Mouse (Mus musculus): ENCODE results near the gene Pacs2.

The Pacs2 gene

GRCm38 (mm10) chr12:113042543-113042942, 28.2 kb downstream of the Pacs2 start:
- DNase-seq (ENCODE audit: extremely low spot score), result no peak

DNA sequence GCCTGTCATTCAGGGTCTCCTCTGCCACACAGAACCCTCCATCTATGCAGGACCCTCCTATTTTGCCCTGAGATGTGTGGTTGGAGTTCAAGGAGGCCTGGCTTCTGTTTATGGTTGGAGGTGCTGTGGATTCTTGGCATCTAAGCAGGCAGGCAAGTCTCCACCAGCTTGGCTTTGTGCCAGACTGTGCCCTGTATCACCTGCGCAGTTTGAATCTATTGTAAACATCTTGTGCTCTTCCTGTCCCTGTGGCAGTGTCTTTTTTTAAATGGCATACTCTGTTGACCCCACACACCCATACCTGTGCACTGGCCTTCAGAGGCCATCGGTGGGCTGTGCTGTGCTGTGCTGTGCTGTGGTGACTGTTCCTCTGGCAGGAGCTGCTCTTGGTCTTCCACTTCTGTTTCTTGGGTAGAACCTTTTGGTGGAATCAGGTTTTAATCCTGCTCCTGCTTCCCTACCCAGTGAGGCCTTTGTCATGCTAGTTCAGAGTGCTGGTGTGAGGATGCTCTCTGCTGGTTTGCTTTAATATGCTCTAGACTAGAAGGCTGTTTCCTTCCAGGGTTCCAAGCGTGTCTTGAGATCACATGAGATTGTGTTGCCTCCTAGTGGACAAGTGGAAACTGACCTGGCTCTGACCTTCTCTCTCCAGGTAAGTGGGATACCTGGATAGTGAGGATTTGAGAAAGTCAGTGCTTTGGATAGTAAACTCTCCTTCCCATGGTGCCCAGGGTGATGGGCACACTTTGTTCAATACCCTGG, 30.8 kb downstream of the Pacs2 start:
- no peak for DNase-seq (ENCODE audit: extremely low spot score)

GRCm38 (mm10) chr12:113046861-113047260, 32.6 kb downstream of the Pacs2 start:
- DNase-seq (ENCODE audit: extremely low spot score), result no peak

DNA sequence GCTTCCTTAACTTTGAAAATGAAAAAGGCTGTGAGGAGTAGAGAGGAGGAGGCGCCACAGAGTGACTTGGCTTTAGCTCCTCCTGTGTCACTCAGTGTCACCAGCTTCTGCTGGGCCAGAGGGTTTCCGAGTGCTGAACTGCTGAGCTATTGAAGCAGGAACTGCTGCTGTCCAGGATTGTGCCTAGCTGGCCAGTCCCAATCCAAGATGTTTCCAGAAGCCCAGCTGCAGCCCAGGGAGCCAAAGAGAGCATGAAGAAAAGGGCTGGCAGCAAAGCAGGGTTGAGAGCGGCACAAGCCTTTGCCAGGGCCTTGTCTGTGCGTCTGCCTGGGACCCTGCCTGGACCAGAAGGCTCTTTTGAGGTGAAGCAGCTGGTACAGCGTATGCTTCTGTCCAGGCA, 33.8 kb downstream of the Pacs2 start:
- no peak for DNase-seq (ENCODE audit: extremely low spot score)

DNA sequence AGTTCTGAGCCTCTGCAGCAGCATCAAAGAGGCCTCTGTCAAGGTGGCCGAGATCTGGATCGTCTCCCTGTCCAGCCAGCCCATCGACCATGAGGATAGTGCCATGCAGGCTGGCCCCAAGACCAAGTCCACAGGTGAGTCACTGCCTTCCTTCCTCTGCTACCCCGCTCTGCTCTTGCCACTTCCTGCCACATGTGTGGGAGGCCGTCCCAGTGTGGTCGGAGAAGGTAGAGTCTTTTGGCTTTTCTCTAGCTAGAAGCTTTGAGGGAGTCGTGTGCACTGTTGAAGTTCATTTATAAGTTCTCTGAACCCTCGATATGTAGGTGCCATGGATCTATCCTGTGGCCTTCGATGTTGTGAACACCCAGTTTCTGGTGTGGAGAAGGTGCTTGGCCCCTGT, 35.5 kb downstream of the Pacs2 start:
- DNase-seq (ENCODE audit: extremely low spot score), result no peak

- DNase-seq (ENCODE audit: extremely low spot score), result no peak
Measured at GRCm38 (mm10) chr12:113050671-113051070, 36.4 kb downstream of the Pacs2 start.

GRCm38 (mm10) chr12:113051628-113052403, 37.5 kb downstream of the Pacs2 start:
- DNase-seq (ENCODE audit: extremely low spot score), result no peak

GRCm38 (mm10) chr12:113056089-113056488, 41.8 kb downstream of the Pacs2 start:
- DNase-seq (ENCODE audit: extremely low spot score), result no peak

DNA sequence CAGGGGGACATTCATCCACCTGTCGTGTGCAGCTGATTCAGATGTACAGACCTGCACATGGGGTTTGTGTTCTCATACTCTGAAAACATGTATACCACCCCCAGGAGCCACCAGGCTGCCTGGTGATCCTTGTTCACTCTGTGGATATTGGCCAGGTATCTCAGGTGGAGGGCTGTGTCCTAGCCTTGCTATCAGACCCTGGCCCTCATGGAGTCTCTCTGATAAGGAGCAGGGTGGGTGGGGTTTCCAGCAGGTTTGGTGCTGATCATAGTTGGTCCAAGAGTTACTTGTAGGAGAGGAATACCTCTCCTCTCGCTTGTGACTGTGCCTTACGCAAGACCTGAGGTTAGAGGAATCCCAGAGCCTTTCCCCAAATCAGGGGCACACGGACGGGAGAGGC, 45.9 kb downstream of the Pacs2 start:
- DNase-seq (ENCODE audit: extremely low spot score), result no peak

- no peak for DNase-seq (ENCODE audit: extremely low spot score)
Measured at GRCm38 (mm10) chr12:113061606-113062005, 47.3 kb downstream of the Pacs2 start.

DNA sequence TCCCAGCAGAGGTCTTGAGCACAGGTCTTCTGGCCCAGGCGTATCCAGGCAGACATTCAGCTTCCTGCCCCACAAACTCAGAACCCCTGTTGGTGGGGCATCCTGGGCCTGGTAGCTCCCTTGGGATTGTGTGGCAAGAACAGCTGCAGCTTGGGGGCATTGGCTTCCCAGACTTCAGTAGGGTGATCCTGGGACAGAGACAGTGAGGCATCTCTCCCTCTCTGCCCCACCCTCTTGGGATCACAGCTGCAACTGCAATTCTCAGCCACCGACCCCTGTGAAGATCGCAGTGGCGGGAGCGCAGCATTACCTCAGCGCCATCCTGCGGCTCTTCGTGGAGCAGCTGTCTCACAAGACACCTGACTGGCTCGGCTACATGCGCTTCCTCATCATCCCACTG, 47.9 kb downstream of the Pacs2 start:
- DNase-seq (ENCODE audit: extremely low spot score), result no peak

- no peak for DNase-seq (ENCODE audit: extremely low spot score)
Measured at GRCm38 (mm10) chr12:113063700-113064099, 49.4 kb downstream of the Pacs2 start.

GRCm38 (mm10) chr12:113068002-113068401, 53.7 kb downstream of the Pacs2 start:
- no peak for DNase-seq (ENCODE audit: extremely low spot score)

- no peak for DNase-seq (ENCODE audit: extremely low spot score)
Measured at GRCm38 (mm10) chr12:113069389-113069788, 55.1 kb downstream of the Pacs2 start.

- DNase-seq (ENCODE audit: extremely low spot score), result no peak
Measured at GRCm38 (mm10) chr12:113071321-113071720, 57.0 kb downstream of the Pacs2 start.

DNA sequence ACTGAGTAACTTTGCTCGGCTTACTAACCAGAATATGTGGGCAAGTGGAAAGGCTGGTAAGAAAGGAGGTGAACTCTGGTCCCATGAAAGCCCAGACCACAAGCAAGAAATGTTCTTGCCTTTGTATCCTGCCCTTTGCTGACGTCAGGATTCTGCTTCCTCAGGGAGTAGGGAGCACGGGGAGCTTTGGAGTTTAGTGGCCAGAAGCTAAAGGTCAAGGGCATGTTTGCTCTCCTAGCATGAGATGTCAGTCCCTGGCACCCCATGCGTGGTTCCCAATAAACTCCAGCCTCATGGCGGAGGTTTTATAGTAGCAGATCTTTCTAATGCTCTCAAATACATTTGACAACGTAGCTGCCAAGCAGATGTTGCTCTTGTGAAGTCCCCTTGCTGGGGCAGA, 57.5 kb downstream of the Pacs2 start:
- DNase-seq (ENCODE audit: extremely low spot score), result no peak

DNA sequence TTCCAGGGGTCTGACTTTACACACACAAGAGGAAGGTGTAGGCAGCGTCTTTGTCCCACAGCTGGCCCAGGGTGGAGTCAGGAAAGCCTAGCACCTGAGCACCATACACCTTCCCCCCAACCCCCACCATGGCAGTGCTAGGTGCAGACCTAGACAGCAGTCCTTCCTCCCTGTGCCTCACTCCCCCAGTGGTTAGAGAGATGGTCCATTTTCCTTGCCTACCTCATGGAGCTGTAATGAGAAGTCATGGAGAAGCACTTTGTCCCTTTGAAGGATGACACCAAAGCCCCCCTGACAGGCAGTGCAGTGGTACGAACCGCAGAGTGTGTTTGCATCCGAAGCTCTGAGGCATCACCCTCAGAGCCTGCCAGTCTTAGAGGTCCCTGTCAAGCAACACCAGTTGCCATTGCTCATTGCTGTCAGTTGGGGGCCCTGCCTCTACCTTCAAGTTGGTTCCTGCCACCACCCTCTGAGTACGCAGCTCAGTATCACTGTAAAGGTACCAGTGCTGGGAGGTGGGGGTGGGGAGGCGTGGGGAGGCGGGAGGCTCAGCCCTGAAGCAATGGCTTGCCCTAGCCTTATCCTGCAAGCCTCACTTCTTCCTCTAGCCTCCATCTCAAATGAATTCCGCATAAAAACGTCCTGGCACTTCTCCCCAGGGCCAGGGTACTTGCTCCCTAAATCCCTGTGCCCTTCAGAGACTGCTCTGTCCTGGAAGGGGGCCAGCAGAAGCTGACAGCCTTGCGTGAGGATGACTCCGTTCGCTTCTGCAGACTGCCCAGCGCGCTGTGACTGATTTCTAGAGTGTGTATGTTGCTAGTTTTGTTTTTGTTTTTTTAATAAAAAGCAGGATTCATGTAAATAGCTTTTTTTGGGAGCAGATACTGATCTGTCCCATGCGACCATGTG, 59.4 kb downstream of the Pacs2 start:
- DNase-seq (ENCODE audit: extremely low spot score), result peak; percentile 42

DNA sequence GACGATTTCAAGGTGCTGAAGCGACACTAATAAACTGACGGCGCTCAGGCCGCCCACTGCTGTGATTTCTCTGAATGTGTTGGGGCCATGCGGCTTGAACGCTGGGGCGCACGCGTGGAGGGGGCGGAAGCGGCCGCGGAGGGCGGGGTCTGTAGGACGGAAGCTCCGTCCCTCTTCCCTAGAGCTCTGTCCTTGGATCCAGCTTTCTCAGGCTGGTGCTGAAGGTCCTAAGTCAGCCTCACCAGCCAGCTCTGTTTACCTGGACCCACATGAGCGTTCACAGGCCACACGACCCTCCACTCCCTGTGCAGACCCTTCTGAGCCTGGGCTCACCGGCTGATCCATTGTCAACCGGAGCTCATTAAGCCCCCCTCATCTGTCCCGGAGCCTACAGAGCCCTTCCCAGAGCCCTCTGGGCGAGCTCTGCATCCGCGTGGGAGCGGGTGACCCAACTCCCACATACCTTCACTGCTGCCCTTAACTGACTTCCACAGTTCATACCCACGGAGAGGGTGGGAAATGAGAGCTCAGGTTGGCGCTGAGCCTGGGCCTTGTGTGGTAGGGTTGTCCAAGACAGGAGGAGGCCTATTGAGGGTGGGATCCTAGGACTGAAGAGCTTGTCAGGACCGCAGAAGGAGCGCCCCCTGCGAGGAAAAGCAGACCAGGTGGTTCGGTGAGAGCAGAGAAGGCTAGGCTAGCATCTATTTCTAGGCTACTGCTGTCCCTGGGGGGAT, 60.2 kb downstream of the Pacs2 start, which contains the start of gene Tex22:
Gene Tex22, plus strand, starts transcription at position 174 of the 734 bp plus-strand sequence.
- DNase-seq (ENCODE audit: extremely low spot score), result peak; percentile 85

- peak; percentile 83 for DNase-seq (ENCODE audit: extremely low spot score)
Measured at GRCm38 (mm10) chr12:113075063-113075454, 60.8 kb downstream of the Pacs2 start.

GRCm38 (mm10) chr12:113075486-113075885, 61.2 kb downstream of the Pacs2 start:
- DNase-seq (ENCODE audit: extremely low spot score), result no peak

DNA sequence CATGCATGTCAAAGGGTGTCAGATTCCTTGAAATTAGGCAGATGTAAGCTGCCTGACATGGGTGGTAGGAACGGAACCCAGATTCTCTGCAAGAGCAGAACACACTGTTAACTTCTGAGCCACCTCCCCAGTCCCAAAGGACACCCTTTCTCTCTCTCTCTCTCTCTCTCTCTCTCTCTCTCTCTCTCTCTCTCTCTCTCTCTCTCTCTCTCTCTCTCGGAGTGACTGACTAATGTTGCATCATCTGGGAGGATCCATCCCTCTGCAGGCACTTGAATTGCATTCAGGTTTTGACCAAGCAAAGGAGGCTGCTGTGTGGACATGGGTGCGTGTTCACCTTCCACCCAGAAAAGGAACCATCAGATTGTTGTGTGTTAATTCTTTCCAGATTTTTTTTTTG, 73.0 kb downstream of the Pacs2 start:
- no peak for DNase-seq (ENCODE audit: extremely low spot score)

Measured in embryo, embryonic 9.5 days (tissue).